Mouse (Mus musculus): ENCODE results near the gene Slc38a3. TPM values are rescaled to one million over a fixed set of nuclear protein-coding genes. Genes with fewer than 3 reads are reported as not detected.

Gene Slc38a3
- total RNA-seq, 2 experiments from 2014 or later = 74.7 to 76.2 TPM

- Histone ChIP-seq H3K27ac (no peak within 1 kb of the TSS), H3K4me3 (no peak within 1 kb of the TSS)
- no peak for DNase-seq (ENCODE audit: extremely low spot score in 1 of 2, low spot score in 2 of 2)
- intact Hi-C loops (cut with DNase I) = no loop called here
- no peak for TF ChIP-seq CTCF (IDR thresholded peaks at IDR 0.05)
These were observed 60.4 kb downstream of the Slc38a3 start, which contains the start of gene Sema3b for GRCm38 (mm10) chr9:107608741-107609432. Gene Sema3b, minus strand, starts transcription at chr9:107609229.

GRCm38 (mm10) chr9:107607653-107608245, 61.6 kb downstream of the Slc38a3 start:
- intact Hi-C loops (cut with DNase I) = no loop called here
- no peak for DNase-seq (ENCODE audit: extremely low spot score in 1 of 2, low spot score in 2 of 2)
- TF ChIP-seq CTCF (IDR thresholded peaks at IDR 0.05) = no peak
- no peak overlapping the region for H3K4me3 ChIP-seq
- H3K27ac ChIP-seq = no peak overlapping the region

GRCm38 (mm10) chr9:107607036-107607435, 62.3 kb downstream of the Slc38a3 start:
- H3K4me3 ChIP-seq = no peak overlapping the region
- intact Hi-C loops (cut with DNase I) = no loop called here
- no peak for TF ChIP-seq CTCF (IDR thresholded peaks at IDR 0.05)
- DNase-seq (ENCODE audit: extremely low spot score in 1 of 2, low spot score in 2 of 2) = no peak
- H3K27ac ChIP-seq = no peak overlapping the region

- intact Hi-C loops (cut with DNase I) = no loop called here
- no peak for TF ChIP-seq CTCF (IDR thresholded peaks at IDR 0.05)
- no peak for DNase-seq (ENCODE audit: extremely low spot score in 1 of 2, low spot score in 2 of 2)
- no peak overlapping the region for H3K4me3 ChIP-seq
- H3K27ac ChIP-seq = no peak overlapping the region
These were observed 62.7 kb downstream of the Slc38a3 start for GRCm38 (mm10) chr9:107606591-107606990.

- intact Hi-C loops (cut with DNase I) = no loop called here
- DNase-seq (ENCODE audit: extremely low spot score in 1 of 2, low spot score in 2 of 2) = no peak
- TF ChIP-seq CTCF (IDR thresholded peaks at IDR 0.05) = no peak
- H3K27ac ChIP-seq = no peak overlapping the region
- no peak overlapping the region for H3K4me3 ChIP-seq
These were observed 64.2 kb downstream of the Slc38a3 start for GRCm38 (mm10) chr9:107605041-107605661.

GRCm38 (mm10) chr9:107603251-107603650, 66.1 kb downstream of the Slc38a3 start:
- intact Hi-C loops (cut with DNase I) = loop anchor here (2.0 kb wide), 1 partner anchor 132 kb away; no protein-coding TSS in a partner anchor
- H3K27ac ChIP-seq = no peak overlapping the region
- TF ChIP-seq CTCF (IDR thresholded peaks at IDR 0.05) = no peak
- no peak overlapping the region for H3K4me3 ChIP-seq
- no peak for DNase-seq (ENCODE audit: extremely low spot score in 1 of 2, low spot score in 2 of 2)

GRCm38 (mm10) chr9:107602068-107602648, 67.2 kb downstream of the Slc38a3 start:
- DNase-seq (ENCODE audit: extremely low spot score in 1 of 2, low spot score in 2 of 2) = peak; percentile 88 to 97
- intact Hi-C loops (cut with DNase I) = loop anchor here (1.0 to 2.0 kb wide), 3 partner anchors 42 to 133 kb away; no protein-coding TSS in a partner anchor
- peak; percentile 99 for TF ChIP-seq CTCF (IDR thresholded peaks at IDR 0.05)

GRCm38 (mm10) chr9:107601275-107601674, 68.1 kb downstream of the Slc38a3 start:
- no peak for DNase-seq (ENCODE audit: extremely low spot score in 1 of 2, low spot score in 2 of 2)
- H3K4me3 ChIP-seq = no peak overlapping the region
- H3K27ac ChIP-seq = no peak overlapping the region
- no peak for TF ChIP-seq CTCF (IDR thresholded peaks at IDR 0.05)
- intact Hi-C loops (cut with DNase I) = no loop called here

More at GRCm38 (mm10) chr9:107602068-107602648, 67.2 kb downstream of the Slc38a3 start:
- Histone ChIP-seq H3K27ac (no peak overlapping the region), H3K4me3 (no peak overlapping the region)

GRCm38 (mm10) chr9:107600745-107601144, 68.6 kb downstream of the Slc38a3 start:
- H3K4me3 ChIP-seq = no peak overlapping the region
- intact Hi-C loops (cut with DNase I) = no loop called here
- peak; percentile 30 for TF ChIP-seq CTCF (IDR thresholded peaks at IDR 0.05)
- no peak overlapping the region for H3K27ac ChIP-seq
- no peak for DNase-seq (ENCODE audit: extremely low spot score in 1 of 2, low spot score in 2 of 2)

Other genes starting within 250 kb of the Slc38a3 start
- 10 to 100 TPM; 35.3 to 35.6 TPM for gene Tmem115, start 135.6 kb downstream of the Slc38a3 start, total RNA-seq (2021)
- 10 to 100 TPM; 14.7 to 16.7 TPM for gene Cyb561d2, start 127.3 kb downstream of the Slc38a3 start, total RNA-seq (2021)
- 10 to 100 TPM; 39.7 to 48.3 TPM for gene Nprl2, start 127.3 kb downstream of the Slc38a3 start, total RNA-seq (2021)
- gene Zmynd10, start 122.2 kb downstream of the Slc38a3 start, total RNA-seq (2021) = 1 to 10 TPM; 3.8 to 4.7 TPM
- 10 to 100 TPM; 19.7 to 20.5 TPM for gene Rassf1, start 118.0 kb downstream of the Slc38a3 start, total RNA-seq (2021)
- gene Tusc2, start 106.3 kb downstream of the Slc38a3 start, total RNA-seq (2021) = 10 to 100 TPM; 91.0 to 99.1 TPM
- gene Hyal2, start 101.6 kb downstream of the Slc38a3 start, total RNA-seq (2021) = 10 to 100 TPM; 14.9 TPM
- 1 to 10 TPM; 6.0 to 8.5 TPM for gene Hyal1, start 92.6 kb downstream of the Slc38a3 start, total RNA-seq (2021)
- gene Naa80, start 90.6 kb downstream of the Slc38a3 start, total RNA-seq (2021) = 10 to 100 TPM; 11.3 to 12.6 TPM
- gene Hyal3, start 88.7 kb downstream of the Slc38a3 start, total RNA-seq (2021) = 1 to 10 TPM in 1 of 2 experiments, under 1 TPM in 1; 0.97 to 1.2 TPM
- gene Ifrd2, start 81.9 kb downstream of the Slc38a3 start, total RNA-seq (2021) = 10 to 100 TPM; 10.5 to 10.9 TPM
- 1 to 10 TPM; 3.3 to 4.1 TPM for gene Sema3b, start 60.3 kb downstream of the Slc38a3 start, total RNA-seq (2021)
- 100 to 1,000 TPM; 201 to 213 TPM for gene Gnai2, start 34.2 kb downstream of the Slc38a3 start, total RNA-seq (2021)
- gene Gnat1, start 10.2 kb upstream of the Slc38a3 start, total RNA-seq (2021) = under 1 TPM in 1 of 2 experiments, not detected in 1; 0.18 TPM
- gene Sema3f, start 40.9 kb upstream of the Slc38a3 start, total RNA-seq (2021) = 10 to 100 TPM; 17.3 to 17.7 TPM
- 100 to 1,000 TPM; 146 to 147 TPM for gene Rbm5, start 101.5 kb upstream of the Slc38a3 start, total RNA-seq (2021)
- gene Rbm6, start 203.7 kb upstream of the Slc38a3 start, total RNA-seq (2021) = 10 to 100 TPM; 66.5 to 68.4 TPM
- 10 to 100 TPM; 24.3 to 26.7 TPM for gene Mon1a, start 218.6 kb upstream of the Slc38a3 start, total RNA-seq (2021)
- under 1 TPM; 0.68 to 0.91 TPM for gene Mst1r, start 237.3 kb upstream of the Slc38a3 start, total RNA-seq (2021)